Mouse (Mus musculus) brain, embryonic 14.5 days (tissue): Measurements from ENCODE around the gene Sln. TPM values are rescaled to one million over a fixed set of nuclear protein-coding genes. Genes with fewer than 3 reads are reported as not detected.

Source experiments
- DNase-seq: peaks from one replicate; pipeline ENCODE4 v3.0.0-alpha.2; 2011; ENCODE audit warnings: low read depth
- CTCF ChIP-seq: fragments of 200-500 bp; IDR thresholded peaks from 2 replicates; pipeline ENCODE4 v1.5.1; 2012; ENCODE audit warnings: inconsistent platforms, mild to moderate bottlenecking, moderate library complexity, borderline replicate concordance; ENCODE audit not compliant: insufficient read depth, insufficient read length; ENCODE audit errors: extremely low read depth
- POLR2A ChIP-seq: fragments of 200-500 bp; IDR thresholded peaks from 2 replicates; pipeline ENCODE4 v1.6.1; 2012; ENCODE audit warnings: mild to moderate bottlenecking, inconsistent platforms, borderline replicate concordance; ENCODE audit not compliant: poor library complexity, insufficient read depth, insufficient read length, severe bottlenecking; ENCODE audit errors: extremely low read depth
- polyA plus RNA-seq: library from polyadenylated mRNA; depleted of rRNA; stranded (reverse); fragments of >200 nt; gene quantifications from 2 replicates; pipeline ENCODE4 v1.2.3, GENCODE M21; 2012; rRNA removed

The Sln gene
- polyA plus RNA-seq = 0.14 and 0.39 TPM in 2 replicates

DNA sequence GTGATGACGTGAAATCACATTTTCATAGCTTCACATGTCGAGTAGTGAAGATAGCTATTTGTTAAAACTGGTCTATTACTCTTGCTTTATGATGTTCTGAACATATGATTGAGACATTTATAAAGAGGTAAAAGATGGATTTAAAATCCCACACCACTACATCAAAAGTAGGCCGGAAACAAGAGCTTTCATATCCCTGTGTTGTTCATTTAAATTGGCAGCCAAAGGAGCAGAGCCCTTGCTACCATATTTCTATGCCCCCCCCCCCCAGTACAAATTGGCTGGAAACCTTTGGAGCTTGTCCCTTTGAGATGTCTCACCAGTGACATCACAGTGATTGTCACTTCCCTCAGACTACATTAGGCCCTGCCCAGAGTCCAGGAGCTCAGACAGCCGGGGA is at the start of gene Sln:
Sln (plus strand) TSS at position 301 of the 400 bp plus-strand sequence.
- TF ChIP-seq CTCF = no peak
- no peak for TF ChIP-seq POLR2A
- no peak for DNase-seq

DNA sequence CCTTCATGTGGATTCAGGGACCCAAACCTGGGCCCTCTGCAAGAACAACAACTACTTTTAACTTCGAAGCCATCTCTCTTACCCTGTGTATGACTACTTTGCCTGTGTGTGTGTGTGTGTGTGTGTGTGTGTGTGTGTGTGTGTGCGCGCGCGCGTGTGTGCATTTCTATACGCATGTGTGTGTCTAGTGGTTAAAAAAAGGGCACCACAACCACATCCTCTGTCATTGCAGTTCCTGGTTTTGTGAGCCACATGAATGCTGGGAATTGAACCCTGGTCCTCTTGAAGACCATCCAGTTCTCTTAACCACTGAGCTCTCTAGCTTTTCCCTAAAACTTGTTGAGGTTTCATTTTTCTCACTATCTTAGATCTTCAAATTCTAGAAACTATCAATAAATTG is 47.0 kb upstream of the Sln start:
- TF ChIP-seq POLR2A = no peak
- TF ChIP-seq CTCF = no peak

DNA sequence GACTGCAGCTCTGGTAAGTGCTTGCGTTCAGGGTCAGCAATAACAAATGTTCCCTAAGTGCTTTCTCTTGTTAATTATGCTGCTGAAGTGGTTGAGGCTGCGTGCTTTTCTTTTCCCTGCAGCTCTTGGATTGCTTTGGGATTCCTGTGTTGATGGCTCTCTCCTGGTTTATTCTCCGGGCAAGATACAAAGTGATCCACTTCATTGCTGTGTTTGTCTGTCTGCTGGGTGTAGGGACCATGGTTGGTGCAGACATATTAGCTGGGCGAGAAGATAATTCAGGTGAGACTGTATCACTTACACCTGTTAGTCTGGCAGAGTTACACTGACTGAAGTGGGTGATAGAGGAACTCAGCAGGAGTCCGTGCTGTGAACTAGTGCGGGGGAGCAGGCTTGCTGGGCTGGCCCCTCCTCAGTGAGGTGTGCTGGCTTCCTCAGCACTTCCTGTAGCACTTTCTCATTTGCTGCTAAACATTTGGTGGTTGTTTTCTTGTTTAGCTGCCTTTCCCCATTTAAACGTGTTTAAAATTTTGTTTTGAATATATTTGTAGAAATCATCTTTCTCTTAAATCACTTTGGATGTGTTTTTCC is 43.4 kb upstream of the Sln start:
- no peak for TF ChIP-seq POLR2A
- TF ChIP-seq CTCF = no peak
- peak; percentile 18 for DNase-seq

More for the DNA sequence above, 47.0 kb upstream of the Sln start:
- no peak for DNase-seq

DNA sequence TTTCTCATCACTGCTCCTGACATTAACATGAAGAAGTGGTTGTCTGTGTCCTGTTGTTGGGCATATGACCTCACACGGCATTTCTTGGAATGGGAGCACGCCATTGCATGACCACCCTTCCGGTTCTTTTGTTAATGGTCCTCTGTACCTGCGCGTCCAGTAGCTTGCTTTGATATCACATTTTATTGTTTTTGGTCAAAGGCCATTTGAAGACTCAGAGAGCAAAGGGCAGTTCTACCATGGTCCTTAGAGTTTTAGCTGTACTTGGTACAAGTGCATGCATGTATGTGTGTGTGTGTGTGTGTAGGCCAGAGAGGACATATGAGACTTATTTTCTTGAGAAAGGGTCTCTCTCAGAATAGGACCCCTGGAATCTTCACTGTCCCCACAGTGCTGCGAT is 36.5 kb upstream of the Sln start:
- TF ChIP-seq POLR2A (no peak), CTCF (no peak)
- no peak for DNase-seq

- peak; percentile 48 for DNase-seq
- TF ChIP-seq POLR2A (no peak), CTCF (peak; percentile 64; the same call in 1 of the 2 replicates)
These were observed 31.2 kb upstream of the Sln start for GRCm38 (mm10) chr9:53818760-53819159.

DNA sequence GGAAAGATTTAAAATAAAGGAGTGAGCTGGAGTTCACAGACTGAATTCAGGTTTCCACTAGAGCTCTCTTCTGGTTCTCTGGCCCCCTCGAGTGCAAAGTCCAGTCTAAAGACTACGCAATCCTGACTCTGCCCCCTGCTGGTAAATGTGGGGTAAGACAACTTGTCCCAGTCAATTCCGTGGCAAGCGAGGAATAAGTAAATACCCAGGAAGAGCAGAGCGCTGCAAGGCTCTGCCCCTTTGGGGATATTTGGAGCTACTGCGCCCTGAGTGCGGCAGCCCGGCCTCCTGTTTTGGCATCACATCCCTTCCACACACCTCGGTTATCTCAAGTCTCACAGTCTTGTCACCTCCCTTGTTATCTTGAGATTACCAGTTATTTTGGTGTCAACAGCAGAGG is 24.6 kb upstream of the Sln start:
- no peak for TF ChIP-seq POLR2A
- peak; percentile 80; the same call in 1 of the 2 replicates for TF ChIP-seq CTCF

GRCm38 (mm10) chr9:53829081-53829865 is 20.7 kb upstream of the Sln start:
- peak; percentile 89 for DNase-seq
- no peak for TF ChIP-seq POLR2A
- TF ChIP-seq CTCF = peak; percentile 46; the same call in 1 of the 2 replicates

More for the DNA sequence above, 24.6 kb upstream of the Sln start:
- peak; percentile 70 for DNase-seq

- DNase-seq = no peak
These were observed 20.1 kb upstream of the Sln start for GRCm38 (mm10) chr9:53829866-53830209.

GRCm38 (mm10) chr9:53835039-53835438 is 14.9 kb upstream of the Sln start:
- TF ChIP-seq POLR2A (no peak), CTCF (no peak)
- no peak for DNase-seq

More at GRCm38 (mm10) chr9:53829866-53830209, 20.1 kb upstream of the Sln start:
- no peak for TF ChIP-seq CTCF
- TF ChIP-seq POLR2A = no peak

- DNase-seq = no peak
- no peak for TF ChIP-seq POLR2A
- no peak for TF ChIP-seq CTCF
These were observed 14.0 kb upstream of the Sln start for GRCm38 (mm10) chr9:53835976-53836375.

GRCm38 (mm10) chr9:53838816-53839215 is 11.1 kb upstream of the Sln start:
- no peak for DNase-seq
- TF ChIP-seq POLR2A = no peak
- no peak for TF ChIP-seq CTCF

GRCm38 (mm10) chr9:53848548-53848947 is 1.4 kb upstream of the Sln start:
- DNase-seq = peak; percentile 85
- TF ChIP-seq POLR2A (no peak), CTCF (no peak)

GRCm38 (mm10) chr9:53852158-53852557 is 2.2 kb downstream of the Sln start:
- TF ChIP-seq POLR2A = no peak
- TF ChIP-seq CTCF = no peak
- no peak for DNase-seq
